Mouse (Mus musculus): ENCODE data around the gene U2af1.
"Not testable (repeated sequence)": the region's sequence is repeated elsewhere in the genome, so short reads cannot be mapped to it uniquely, and the experiment has no call there.

U2af1 gene

DNA sequence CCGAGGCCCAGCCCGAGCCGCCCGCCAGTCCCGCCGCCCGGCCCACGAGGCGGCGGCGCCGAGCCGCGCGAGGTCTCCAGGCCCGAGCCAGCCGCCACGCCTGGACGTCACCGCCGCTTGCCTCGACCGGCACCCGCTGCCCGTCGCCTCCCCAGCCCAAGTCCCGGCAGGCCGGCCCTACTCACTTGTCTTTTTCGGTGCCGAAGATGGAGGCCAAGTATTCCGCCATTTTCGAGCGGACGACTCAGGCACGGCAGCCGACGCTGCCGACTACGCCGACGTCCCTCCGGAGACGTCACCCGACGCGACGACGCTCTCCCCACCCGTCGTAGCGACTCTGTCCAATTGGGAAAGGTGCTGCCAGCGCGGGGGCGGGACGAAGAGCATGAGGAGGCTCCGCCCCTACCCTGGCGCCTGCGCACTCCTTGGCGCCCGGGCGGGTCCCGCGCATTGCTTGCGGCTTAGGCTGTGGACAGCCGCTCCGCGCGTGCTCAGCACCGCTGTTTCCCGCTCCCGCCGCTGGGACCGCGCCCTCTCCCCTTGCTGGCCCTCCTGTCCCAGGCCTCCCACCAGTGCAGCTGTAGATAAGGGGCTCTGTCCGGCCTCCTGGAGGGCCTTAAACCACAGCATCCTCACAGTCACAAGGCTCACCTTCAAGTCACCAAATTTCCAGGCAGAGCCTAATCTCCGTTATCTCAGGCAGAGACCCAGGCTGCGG lies at the start of gene U2af1:
Gene U2af1, minus strand, starts transcription at position 425 of the 718 bp plus-strand sequence.
- peak; percentile 93 to 98 for DNase-seq (ENCODE audit: low spot score in 2 of 2)

DNA sequence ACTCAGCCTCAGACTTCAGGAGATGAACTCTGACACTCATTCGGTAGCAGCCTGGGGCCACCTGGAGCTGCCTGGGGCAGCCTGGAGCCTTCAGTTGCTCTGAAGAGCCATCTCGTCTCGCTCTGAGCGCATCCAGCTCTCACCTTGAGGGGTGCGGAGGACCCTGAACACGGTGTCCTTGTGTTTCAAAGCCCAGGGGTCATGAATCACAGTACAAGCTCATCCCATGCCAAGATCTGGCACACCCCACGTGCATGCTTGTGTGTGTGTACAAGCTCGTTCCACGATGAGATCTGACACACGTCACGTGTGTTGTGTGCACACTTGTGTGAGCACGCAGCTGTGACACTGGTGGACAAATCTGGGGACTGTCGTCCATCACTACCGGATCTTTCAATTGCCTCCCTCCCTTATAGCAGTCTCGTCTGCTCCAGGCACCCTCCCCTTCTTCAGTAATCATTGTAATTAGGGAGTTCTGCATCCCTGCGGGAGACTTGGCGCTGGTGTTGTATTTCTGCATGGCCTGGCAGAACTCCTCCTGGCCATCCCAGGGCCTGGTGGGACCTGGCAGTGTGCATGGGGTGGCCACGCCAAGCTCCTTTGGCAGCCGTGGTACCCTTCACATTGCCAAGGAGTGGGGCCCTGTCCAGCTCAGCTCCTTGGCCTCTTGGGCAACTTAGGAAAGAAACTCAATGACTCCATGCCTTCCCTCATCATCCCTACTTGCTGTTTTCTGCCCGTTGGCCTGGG lies 46.8 kb upstream of the U2af1 start:
- DNase-seq (ENCODE audit: low spot score in 2 of 2), result peak in 1 of 2 experiments; percentile 41

DNA sequence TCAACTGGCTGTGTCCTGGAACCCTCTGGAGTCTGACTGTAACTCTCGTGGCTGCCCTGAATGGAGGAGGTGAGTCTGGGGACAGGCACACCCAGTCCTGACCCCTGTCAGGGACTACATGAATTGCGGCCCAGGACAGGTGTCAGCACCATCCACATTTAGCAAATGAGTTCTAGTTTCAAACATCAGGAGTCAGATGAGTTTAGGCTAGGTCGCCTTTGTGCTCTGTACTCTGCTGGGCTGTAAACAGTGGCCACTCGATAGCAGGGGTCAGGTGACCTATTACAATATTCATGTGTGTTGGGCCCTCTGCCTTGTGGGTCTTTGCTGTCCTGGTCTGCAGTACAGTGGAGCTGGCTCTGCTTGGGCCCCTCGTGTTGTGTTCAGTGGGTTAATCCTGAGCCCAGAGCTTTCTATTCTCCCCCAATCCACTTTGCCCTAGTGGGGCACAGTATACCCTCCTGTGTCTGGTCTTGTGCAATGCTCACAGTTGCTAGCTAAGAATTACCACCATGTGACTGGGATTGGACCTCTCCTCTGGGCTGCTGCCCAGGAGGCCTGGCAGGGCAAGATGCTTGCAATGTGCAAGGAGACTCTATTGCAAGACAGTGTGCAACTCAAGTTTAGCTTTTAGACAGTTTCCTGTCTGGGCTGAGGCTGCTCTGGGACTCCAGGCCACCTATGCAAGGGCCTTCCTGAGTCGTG lies 44.7 kb upstream of the U2af1 start:
- DNase-seq (ENCODE audit: low spot score in 2 of 2), result no peak

DNA sequence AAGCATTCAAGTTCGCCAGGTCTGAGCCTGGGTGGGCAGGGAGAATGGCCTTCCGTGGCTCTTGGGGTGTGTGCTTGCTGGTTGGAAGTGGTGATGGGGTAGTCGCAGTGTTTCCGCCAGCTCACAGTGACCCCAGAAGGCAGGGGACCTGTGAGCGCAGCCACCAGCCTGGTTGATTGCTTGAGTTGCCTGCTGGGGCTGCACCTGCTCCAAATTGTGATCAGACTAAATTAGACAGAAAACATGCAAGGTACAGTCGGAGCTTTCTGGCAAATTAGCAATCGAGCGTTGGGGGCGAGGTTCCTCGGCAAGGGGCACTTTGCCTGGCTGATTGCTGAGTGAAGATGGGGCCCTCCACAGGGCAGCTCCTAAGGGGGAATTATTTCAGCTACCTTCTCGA lies 39.7 kb upstream of the U2af1 start:
- no peak for DNase-seq (ENCODE audit: low spot score in 2 of 2)

DNA sequence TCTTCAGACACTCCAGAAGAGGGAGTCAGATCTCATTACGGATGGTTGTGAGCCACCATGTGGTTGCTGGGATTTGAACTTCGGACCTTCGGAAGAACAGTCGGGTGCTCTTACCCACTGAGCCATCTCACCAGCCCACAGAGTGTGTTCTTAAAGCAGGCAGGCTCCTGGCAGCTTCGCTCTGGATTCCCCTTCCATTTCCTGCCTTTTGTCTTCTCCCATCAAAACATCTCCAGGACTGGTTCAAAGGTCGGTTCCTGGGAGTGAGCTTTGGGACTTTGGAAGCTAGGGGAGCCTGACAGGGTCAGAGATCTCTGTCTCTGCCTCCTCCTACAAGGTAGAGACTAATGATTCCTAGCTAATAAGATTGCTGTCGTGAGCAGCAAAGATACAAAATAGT lies 36.7 kb upstream of the U2af1 start:
- DNase-seq (ENCODE audit: low spot score in 2 of 2), result not testable (repeated sequence)

DNA sequence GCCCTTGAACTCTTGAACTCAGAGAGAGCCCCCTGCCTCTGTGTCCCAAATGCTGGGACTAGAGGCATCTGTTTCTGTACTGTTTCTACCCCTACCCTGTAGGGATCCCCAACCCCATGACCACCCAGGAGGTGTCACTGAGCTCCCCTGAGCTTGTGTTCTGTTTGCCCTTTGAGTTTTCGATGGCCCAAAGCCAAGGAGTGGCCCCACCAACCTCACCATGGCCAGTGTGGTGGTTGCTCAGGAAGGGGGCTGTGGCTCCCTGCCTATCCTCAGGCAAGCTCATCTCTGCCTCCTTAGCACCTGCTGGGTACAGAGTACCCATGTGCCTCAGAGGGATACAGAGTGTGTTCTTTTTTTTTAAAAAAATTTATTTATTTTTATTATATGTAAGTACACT lies 36.3 kb upstream of the U2af1 start:
- no peak for DNase-seq (ENCODE audit: low spot score in 2 of 2)

DNA sequence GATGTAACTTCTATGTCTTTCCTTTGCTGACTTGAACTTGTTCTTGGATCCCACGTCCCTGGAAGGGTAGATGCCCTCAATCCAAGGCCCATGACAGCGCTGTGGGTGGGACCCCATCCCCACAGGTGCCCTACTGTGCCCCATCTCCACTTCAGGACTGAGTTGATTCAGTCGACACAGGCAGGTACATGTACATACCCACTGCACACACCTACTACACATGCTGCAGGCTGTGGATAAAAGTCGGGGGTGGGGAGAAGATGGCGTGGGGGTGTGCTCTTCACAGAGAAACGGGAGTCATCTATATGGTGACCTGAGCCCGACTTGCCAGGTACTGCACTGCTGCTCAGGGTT lies 35.3 kb upstream of the U2af1 start:
- no peak for DNase-seq (ENCODE audit: low spot score in 2 of 2)

DNA sequence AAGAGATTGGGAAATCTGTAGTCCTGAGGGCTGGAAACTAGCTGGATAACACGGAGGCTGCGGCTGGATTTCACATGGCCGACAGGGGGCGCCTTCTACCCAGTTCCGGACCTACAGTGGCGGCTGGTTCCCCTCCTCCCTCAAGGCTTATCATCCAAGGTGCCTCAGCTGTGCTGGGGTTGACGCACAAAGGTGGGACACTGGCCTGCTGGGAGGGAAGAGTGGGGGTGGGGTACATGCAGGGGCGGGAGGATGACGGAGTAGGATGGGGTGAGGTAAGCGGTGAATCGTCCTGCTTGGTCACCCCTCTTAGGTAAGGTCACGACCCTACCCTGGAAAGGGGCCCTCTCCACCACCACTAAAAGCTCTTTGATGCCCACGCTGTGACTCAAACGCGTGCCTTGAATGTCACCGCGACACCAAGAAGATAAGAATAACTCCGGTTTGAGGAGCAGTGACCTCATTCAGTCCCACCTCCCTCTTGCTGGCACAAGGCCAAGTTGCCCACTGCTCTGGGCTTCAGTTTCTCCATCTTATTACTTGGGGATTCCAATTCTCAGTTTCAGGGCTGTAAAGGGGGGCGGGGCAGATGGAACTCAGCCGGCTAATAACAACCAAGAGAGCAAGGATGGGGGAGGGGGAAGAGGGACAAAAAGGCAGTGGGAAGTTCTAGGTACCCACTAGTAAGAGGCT lies 34.8 kb upstream of the U2af1 start:
- peak; percentile 60 to 81 for DNase-seq (ENCODE audit: low spot score in 2 of 2)

DNA sequence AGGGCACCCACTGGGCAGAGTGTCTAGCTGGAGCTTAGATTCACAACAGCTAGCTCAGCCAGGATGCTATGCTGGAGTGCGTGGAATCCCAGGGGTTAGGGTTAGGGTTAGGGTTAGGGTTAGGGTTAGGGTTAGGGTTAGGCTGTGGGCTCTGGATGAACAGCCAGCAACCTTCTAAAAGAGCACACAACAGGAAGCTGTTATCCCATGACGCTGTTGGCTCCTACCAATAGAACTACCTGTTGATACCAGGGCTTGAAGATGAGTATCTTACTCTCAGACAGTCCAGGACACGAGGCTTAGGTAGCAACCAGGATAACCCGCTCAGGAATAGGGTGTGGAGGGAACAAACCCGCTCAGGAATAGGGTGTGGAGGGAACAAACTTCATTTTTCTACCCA lies 34.2 kb upstream of the U2af1 start:
- no peak for DNase-seq (ENCODE audit: low spot score in 2 of 2)

DNA sequence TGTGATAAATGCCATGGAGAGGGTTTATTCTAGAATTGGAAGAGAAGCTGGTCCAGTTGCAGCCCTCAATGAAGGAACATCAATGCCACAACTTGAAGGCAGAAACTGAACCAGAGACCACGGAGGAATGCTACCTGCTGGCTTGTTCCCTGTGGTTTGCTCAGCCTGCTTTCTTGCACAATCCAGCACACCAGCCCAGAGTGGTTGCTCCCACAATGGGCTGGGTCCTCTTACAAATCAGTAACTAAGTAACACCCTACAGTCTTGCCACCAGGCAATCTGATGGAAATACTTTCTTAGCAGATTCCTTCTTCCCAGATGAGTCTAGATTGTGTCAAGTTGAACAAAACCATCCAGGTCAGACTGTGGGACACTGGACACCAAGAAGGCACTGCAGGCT lies 30.9 kb upstream of the U2af1 start:
- DNase-seq (ENCODE audit: low spot score in 2 of 2), result no peak

DNA sequence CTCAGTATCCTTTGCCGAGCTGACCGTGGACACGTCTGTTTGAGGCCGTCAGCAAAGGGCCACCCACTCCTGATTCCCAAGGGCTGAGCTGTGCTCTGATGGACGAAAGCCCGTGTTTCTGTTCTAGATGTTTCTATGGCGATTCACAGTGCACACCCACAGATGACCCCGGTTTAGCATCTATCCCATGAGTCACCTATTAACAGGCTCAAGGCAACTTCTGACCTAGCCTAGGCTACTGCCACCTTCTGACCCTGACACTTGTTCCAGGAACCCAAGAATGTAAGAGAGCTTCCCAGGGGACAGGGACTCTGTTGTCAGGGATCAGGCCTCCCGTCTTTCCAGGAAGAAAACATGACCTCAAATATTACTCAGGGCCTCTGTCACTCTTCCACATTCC lies 29.4 kb upstream of the U2af1 start:
- DNase-seq (ENCODE audit: low spot score in 2 of 2), result no peak

DNA sequence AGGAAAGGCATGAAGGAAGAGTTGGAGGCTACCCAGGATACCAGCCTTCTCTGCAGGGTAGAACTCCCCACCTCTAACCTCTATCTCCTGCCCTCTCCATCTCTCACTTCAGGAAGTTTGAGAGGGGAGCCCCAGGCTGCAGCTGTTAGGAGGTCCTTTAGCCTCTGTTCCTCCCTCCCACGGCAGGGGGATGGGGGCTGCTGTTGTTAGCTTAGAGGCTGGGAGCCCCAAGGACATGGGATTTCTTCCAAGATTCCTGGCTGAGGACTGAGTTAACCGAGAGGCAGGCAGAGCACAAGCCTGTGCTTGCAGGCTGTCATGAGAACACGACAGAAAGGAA lies 27.5 kb upstream of the U2af1 start:
- DNase-seq (ENCODE audit: low spot score in 2 of 2), result no peak

DNA sequence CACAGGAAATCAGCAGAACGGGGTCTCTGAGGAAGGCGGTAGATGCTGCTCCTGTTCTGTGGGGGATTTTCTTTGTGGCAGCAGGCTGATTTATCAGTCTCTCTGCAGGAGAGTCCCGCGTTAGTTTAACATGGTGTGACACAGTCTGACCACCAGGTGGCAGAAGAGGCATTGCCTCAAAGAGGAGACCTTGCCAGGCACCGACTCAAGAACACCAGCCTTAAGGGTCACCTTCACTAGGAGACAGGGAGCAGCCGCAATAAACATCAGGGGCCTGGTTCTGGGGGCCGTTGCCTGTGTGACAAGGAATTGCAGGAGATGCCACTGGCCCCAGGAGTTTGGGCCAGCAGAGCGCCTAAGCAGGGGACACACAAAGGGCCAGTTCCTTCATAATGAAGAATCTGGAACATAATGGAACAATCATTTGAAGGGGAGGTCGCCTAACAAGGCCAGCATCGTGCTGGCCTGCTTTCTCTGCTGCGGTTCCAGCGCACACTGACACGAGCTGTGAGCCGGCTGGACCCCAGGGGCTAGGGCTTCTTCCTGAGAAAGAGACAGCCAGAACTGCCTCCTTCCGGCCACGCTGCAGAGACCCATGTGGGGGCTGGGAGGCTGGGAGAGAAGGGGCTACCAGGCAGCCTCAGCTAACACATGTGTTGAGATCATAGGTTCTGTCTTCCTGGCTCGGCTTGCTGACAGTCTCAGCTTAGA lies 27.0 kb upstream of the U2af1 start:
- DNase-seq (ENCODE audit: low spot score in 2 of 2), result peak; percentile 55 to 85

DNA sequence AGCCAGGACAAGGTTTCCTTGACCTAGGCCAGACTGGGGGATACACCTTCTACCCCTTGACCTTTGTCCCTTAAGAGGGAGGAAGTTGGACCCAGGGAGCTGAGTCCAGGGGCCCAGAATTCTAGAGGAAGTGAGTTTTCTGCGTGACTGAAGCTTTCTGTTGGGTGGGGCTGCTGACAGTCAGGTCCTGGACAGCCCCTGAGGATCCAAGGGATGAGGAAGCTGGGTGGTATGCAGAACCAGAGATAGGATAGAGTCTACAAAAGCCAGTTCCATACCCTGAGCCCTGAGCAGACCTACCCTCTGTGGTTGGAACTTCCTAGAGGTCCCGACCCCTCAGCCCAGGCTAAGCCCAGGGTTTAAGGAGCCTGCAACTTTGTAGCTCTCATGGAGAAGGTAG lies 21.8 kb upstream of the U2af1 start:
- DNase-seq (ENCODE audit: low spot score in 2 of 2), result no peak

DNA sequence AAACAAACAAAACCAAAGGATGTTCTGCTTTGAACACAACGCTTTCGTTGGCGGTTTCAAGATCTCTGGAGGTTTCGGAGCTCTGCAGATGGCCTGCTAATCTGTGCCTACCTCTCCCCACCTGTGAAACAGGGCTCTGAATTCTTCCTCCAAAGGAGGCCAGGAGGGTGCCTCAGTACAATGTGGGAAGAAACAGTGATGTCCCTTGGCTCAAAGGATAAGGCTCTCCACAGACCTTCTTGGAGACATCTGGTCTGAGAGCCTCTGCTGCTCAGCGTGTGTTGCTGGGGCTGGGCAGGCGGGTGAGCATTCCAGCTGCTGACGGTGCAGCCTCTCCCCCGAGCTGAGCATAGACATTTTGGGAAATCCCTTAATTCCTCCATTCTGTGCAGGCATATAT lies 18.8 kb upstream of the U2af1 start, which contains the start of gene Cryaa:
Gene Cryaa, plus strand, starts transcription at position 301 of the 400 bp plus-strand sequence.
- DNase-seq (ENCODE audit: low spot score in 2 of 2), result no peak

DNA sequence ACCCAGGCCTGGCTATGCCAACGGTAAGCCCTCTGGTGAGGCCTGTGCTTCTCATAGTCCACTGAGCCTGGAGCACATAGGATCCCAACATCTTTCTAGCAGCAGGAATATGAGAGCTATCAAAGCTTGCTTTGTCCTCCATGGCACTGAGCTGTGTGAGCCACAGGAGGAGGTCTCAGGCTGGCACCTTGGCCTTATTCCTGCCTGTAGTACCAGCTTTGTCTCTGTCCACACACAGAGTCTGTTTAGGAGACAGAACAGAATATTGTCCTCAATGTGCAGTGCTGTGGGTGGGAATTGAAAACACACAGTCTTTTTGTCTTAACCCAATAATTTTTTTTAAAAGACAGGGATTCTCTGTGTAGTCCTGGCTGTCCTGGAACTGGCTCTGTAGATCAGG lies 15.7 kb upstream of the U2af1 start:
- peak; percentile 42 to 50 for DNase-seq (ENCODE audit: low spot score in 2 of 2)

DNA sequence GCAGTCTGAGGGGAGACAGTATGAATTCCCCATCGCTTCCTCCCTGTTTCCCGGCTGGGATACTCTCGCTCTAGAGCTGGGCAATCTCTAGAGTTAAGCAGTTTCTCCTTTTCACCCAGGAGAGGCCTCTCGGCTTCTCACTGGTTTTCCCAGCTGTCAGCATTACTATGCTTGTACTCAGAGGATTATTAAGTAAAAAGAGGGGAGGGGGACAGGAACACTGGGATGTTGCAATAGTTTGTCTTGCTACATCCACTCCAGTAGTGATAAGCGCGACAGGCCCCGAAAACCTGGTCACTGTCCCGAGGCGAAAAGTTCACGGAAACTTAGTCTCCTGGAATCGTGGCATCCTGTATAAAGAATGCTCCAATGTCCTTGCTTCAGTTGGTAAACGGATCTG lies 13.6 kb upstream of the U2af1 start:
- DNase-seq (ENCODE audit: low spot score in 2 of 2), result no peak

DNA sequence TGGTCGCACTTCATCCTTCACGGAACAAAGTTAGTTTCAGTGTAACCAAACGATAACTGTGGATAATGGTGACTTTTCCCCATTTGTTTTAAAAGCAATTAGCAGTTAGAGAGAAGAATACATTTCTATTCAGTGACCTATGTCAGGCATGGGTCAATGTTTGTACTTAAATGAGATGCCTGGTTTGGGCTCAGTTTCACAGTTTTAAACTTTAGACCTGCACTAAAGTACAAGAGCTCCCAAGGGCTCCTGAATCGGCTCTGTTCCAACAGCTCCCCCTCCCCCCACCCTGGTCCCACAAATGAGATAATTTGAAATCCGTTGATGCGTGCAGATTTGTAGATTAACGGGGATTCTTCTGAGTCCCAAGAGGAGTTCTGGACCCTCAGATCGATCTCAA lies 13.0 kb upstream of the U2af1 start:
- DNase-seq (ENCODE audit: low spot score in 2 of 2), result no peak

DNA sequence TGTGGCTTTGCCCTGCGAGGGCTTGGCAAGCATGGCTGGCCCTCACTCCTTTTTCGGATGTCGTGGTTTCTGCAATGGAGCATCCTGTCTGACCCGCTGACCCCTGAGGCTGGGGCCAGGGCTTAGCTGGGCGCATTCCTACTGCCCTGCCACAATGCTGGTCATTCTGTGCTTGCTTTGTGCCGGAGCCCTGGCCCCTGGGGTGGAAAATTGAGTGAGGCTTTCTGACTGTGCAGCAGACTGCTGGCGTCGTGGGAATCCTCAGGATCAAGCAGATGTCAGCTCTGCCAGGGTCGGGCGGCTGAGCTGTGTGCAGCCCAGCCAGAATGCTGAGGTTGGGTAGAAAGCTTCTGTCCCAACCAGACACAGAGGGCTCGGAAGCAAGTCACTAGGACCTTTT lies 11.5 kb upstream of the U2af1 start:
- DNase-seq (ENCODE audit: low spot score in 2 of 2), result no peak

DNA sequence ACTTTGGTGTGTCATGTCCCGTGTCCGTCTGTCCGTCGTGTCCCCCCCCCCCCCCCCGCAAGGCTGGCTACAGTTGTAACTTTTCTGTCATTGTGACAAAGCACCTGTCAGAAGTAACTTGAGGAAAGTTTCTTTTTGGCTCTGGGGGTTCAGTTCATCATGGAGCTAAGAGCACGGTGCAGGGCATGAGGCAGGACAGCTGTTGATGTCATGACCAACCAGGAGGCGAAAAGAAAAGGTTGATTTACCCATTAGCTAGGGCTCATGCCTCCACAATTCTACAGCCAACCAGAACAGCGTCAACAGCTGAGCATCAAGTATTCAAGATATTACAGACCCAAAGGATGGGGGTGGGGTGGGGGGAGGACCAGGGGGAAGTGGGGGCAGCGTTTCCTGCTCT lies 9.6 kb upstream of the U2af1 start:
- no peak for DNase-seq (ENCODE audit: low spot score in 2 of 2)

DNA sequence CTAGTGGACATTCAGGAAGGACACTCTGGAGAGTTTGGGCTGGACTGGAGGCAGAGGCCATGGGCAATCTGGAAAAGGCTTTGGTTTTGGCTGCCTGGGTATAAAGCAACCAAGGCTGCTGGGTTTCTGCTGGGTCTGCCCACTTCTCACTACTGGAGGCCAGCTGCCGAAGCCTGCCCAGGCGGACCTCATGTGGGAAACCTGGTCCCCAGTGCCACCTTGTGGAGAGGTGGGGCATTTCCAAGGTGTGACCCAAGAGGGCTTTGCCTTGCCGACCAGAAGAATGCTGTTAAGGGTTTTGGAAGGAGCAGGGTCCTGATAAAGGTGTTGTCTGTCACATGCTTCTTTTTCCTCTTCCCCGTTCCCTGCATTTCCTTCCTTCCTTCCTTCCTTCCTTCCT lies 6.1 kb upstream of the U2af1 start:
- peak in 1 of 2 experiments; percentile 82 for DNase-seq (ENCODE audit: low spot score in 2 of 2)

DNA sequence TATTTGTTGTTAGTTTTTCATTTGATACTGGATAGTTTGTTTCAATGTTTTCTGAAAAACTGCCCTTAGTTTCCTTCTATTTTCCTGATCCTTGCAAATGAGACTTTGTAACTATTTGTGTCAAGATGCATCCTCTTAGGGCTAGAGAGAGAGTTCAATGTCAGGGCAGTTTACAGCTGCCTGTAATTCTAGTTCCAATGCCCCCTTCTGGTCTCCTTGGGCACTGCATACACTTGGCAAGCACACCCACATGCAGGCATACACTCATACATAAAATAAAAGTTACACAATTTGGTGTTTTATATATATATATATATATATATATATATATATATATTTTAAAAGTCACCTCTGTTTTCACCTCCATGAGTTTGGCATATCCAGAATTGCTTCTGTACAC lies 4.2 kb upstream of the U2af1 start:
- DNase-seq (ENCODE audit: low spot score in 2 of 2), result no peak

Measured in left cerebral cortex, adult 9 months (tissue).